Mouse (Mus musculus): Measurements from ENCODE around the gene Fam214a. TPM values are rescaled to one million over a fixed set of nuclear protein-coding genes. Genes with fewer than 3 reads are reported as not detected.

Fam214a gene
- polyA plus RNA-seq, 1 experiment from 2014 or later = 14.3 TPM

- Histone ChIP-seq H3K9me3 (ENCODE audit: control insufficient read depth, low read length) (no peaks in the 10 kb centered on the region), H3K4me3 (ENCODE audit: control insufficient read depth in 1 of 2, insufficient read depth in 1 of 2, low read depth in 1 of 2, low read length in 2 of 2) (peak overlapping the region; percentile 95 to 97), H3K4me2 (ENCODE audit: low read length) (peak overlapping the region; percentile 86), H3K27ac (replicated peaks in 1 of 2; ENCODE audit: control insufficient read depth in 1 of 2, insufficient read depth in 1 of 2, low read depth in 2 of 2, low read length in 2 of 2) (peak overlapping the region; percentile 65 to 97), H3K9ac (ENCODE audit: low read length) (peak overlapping the region; percentile 93; the same call in 1 of the 2 replicates), H3K36me3 (ENCODE audit: control insufficient read depth, insufficient read depth, low read length) (peaks cover 6% of the 10 kb centered on the region; the same call in 1 of the 2 replicates), H3K4me1 (ENCODE audit: control insufficient read depth in 2 of 2, insufficient read depth in 2 of 2, low read length in 2 of 2) (peaks cover 0 to 13% of the 10 kb centered on the region in 2 experiments; a peak in 2 of 4 replicates), H3K27me3 (ENCODE audit: control insufficient read depth, insufficient read depth, low read length) (no peaks in the 10 kb centered on the region)
- no peak for ATAC-seq (ENCODE audit: insufficient number of reproducible peaks, insufficient read depth, low FRiP score, low read depth)
- 12% methylated on average over 5 of the region's 5 CpGs for WGBS
Observed at GRCm38 (mm10) chr9:74952106-74952505, 578 bp upstream of the Fam214a start.

GRCm38 (mm10) chr9:74953265-74953958, 728 bp downstream of the Fam214a start:
- Histone ChIP-seq H3K36me3 (ENCODE audit: control insufficient read depth, insufficient read depth, low read length) (peaks cover 9% of the 10 kb centered on the region), H3K9me3 (ENCODE audit: control insufficient read depth, low read length) (no peaks in the 10 kb centered on the region), H3K4me1 (ENCODE audit: control insufficient read depth in 2 of 2, insufficient read depth in 2 of 2, low read length in 2 of 2) (peaks cover 0 to 13% of the 10 kb centered on the region in 2 experiments; a peak in 2 of 4 replicates), H3K27ac (replicated peaks in 1 of 2; ENCODE audit: control insufficient read depth in 1 of 2, insufficient read depth in 1 of 2, low read depth in 2 of 2, low read length in 2 of 2) (peak overlapping the region; percentile 90 to 97), H3K4me3 (ENCODE audit: control insufficient read depth in 1 of 2, insufficient read depth in 1 of 2, low read depth in 1 of 2, low read length in 2 of 2) (peak overlapping the region; percentile 95 to 97), H3K27me3 (ENCODE audit: control insufficient read depth, insufficient read depth, low read length) (no peaks in the 10 kb centered on the region), H3K4me2 (ENCODE audit: low read length) (peak overlapping the region; percentile 86), H3K9ac (ENCODE audit: low read length) (peak overlapping the region; percentile 93)
- WGBS = 5% methylated on average over 28 of the region's 31 CpGs
- peak; percentile 67 for ATAC-seq (ENCODE audit: insufficient number of reproducible peaks, insufficient read depth, low FRiP score, low read depth)

GRCm38 (mm10) chr9:74953959-74954279, 1.2 kb downstream of the Fam214a start:
- Histone ChIP-seq H3K4me2 (ENCODE audit: low read length) (peak overlapping the region; percentile 86), H3K4me1 (ENCODE audit: control insufficient read depth in 2 of 2, insufficient read depth in 2 of 2, low read length in 2 of 2) (peaks cover 0 to 13% of the 10 kb centered on the region in 2 experiments; a peak in 2 of 4 replicates), H3K4me3 (ENCODE audit: control insufficient read depth in 1 of 2, insufficient read depth in 1 of 2, low read depth in 1 of 2, low read length in 2 of 2) (peak overlapping the region; percentile 95 to 97; a peak in 3 of 4 replicates), H3K27ac (replicated peaks in 1 of 2; ENCODE audit: control insufficient read depth in 1 of 2, insufficient read depth in 1 of 2, low read depth in 2 of 2, low read length in 2 of 2) (peak overlapping the region; percentile 90 to 97; a peak in 2 of 4 replicates), H3K27me3 (ENCODE audit: control insufficient read depth, insufficient read depth, low read length) (no peaks in the 10 kb centered on the region), H3K36me3 (ENCODE audit: control insufficient read depth, insufficient read depth, low read length) (peaks cover 10% of the 10 kb centered on the region), H3K9me3 (ENCODE audit: control insufficient read depth, low read length) (no peaks in the 10 kb centered on the region), H3K9ac (ENCODE audit: low read length) (peak overlapping the region; percentile 93)
- no peak for ATAC-seq (ENCODE audit: insufficient number of reproducible peaks, insufficient read depth, low FRiP score, low read depth)
- 49% methylated on average over 2 of the region's 2 CpGs for WGBS

- peak overlapping the region; percentile 86 for H3K4me2 ChIP-seq (ENCODE audit: low read length)
- no peak for ATAC-seq (ENCODE audit: insufficient number of reproducible peaks, insufficient read depth, low FRiP score, low read depth)
- no peak overlapping the region for H3K27ac ChIP-seq (replicated peaks in 1 of 2; ENCODE audit: control insufficient read depth in 1 of 2, insufficient read depth in 1 of 2, low read depth in 2 of 2, low read length in 2 of 2)
- 0 out of 2 replicates have a peak overlapping the region, but pooled peaks have one; percentile 93 for H3K9ac ChIP-seq (ENCODE audit: low read length)
- no peaks in the 10 kb centered on the region for H3K9me3 ChIP-seq (ENCODE audit: control insufficient read depth, low read length)
- H3K36me3 ChIP-seq (ENCODE audit: control insufficient read depth, insufficient read depth, low read length) = peaks cover 15% of the 10 kb centered on the region
- no peak overlapping the region for H3K4me3 ChIP-seq (ENCODE audit: control insufficient read depth in 1 of 2, insufficient read depth in 1 of 2, low read depth in 1 of 2, low read length in 2 of 2)
- WGBS = 78% methylated on average over 2 of the region's 2 CpGs
- no peaks in the 10 kb centered on the region for H3K27me3 ChIP-seq (ENCODE audit: control insufficient read depth, insufficient read depth, low read length)
- H3K4me1 ChIP-seq (ENCODE audit: control insufficient read depth in 2 of 2, insufficient read depth in 2 of 2, low read length in 2 of 2) = peaks cover 0 to 13% of the 10 kb centered on the region in 2 experiments; a peak in 2 of 4 replicates
Observed at GRCm38 (mm10) chr9:74954387-74954786, 1.7 kb downstream of the Fam214a start.

GRCm38 (mm10) chr9:74960630-74961029, 7.9 kb downstream of the Fam214a start:
- Histone ChIP-seq H3K4me3 (ENCODE audit: control insufficient read depth in 1 of 2, insufficient read depth in 1 of 2, low read depth in 1 of 2, low read length in 2 of 2) (no peak overlapping the region), H3K9me3 (ENCODE audit: control insufficient read depth, low read length) (no peaks in the 10 kb centered on the region), H3K36me3 (ENCODE audit: control insufficient read depth, insufficient read depth, low read length) (peaks cover 19% of the 10 kb centered on the region), H3K4me2 (ENCODE audit: low read length) (peak overlapping the region; percentile 22), H3K9ac (ENCODE audit: low read length) (no peak overlapping the region), H3K4me1 (ENCODE audit: control insufficient read depth in 2 of 2, insufficient read depth in 2 of 2, low read length in 2 of 2) (peaks cover 7 to 10% of the 10 kb centered on the region in 2 experiments), H3K27me3 (ENCODE audit: control insufficient read depth, insufficient read depth, low read length) (no peaks in the 10 kb centered on the region), H3K27ac (replicated peaks in 1 of 2; ENCODE audit: control insufficient read depth in 1 of 2, insufficient read depth in 1 of 2, low read depth in 2 of 2, low read length in 2 of 2) (peak overlapping the region; percentile 33 to 46; a peak in 2 of 4 replicates)
- ATAC-seq (ENCODE audit: insufficient number of reproducible peaks, insufficient read depth, low FRiP score, low read depth) = no peak
- WGBS = 28% methylated on average over 6 of the region's 6 CpGs

GRCm38 (mm10) chr9:74961073-74961575, 8.4 kb downstream of the Fam214a start:
- H3K4me2 ChIP-seq (ENCODE audit: low read length) = peak overlapping the region; percentile 22
- ATAC-seq (ENCODE audit: insufficient number of reproducible peaks, insufficient read depth, low FRiP score, low read depth) = no peak
- 24% methylated on average over 14 of the region's 14 CpGs for WGBS
- no peaks in the 10 kb centered on the region for H3K9me3 ChIP-seq (ENCODE audit: control insufficient read depth, low read length)
- no peak overlapping the region for H3K4me3 ChIP-seq (ENCODE audit: control insufficient read depth in 1 of 2, insufficient read depth in 1 of 2, low read depth in 1 of 2, low read length in 2 of 2)
- peaks cover 7 to 13% of the 10 kb centered on the region in 2 experiments for H3K4me1 ChIP-seq (ENCODE audit: control insufficient read depth in 2 of 2, insufficient read depth in 2 of 2, low read length in 2 of 2)
- H3K36me3 ChIP-seq (ENCODE audit: control insufficient read depth, insufficient read depth, low read length) = peaks cover 18% of the 10 kb centered on the region
- H3K9ac ChIP-seq (ENCODE audit: low read length) = peak overlapping the region; percentile 49; the same call in 1 of the 2 replicates
- no peaks in the 10 kb centered on the region for H3K27me3 ChIP-seq (ENCODE audit: control insufficient read depth, insufficient read depth, low read length)
- no peak overlapping the region; a peak in 1 of 4 replicates for H3K27ac ChIP-seq (replicated peaks in 1 of 2; ENCODE audit: control insufficient read depth in 1 of 2, insufficient read depth in 1 of 2, low read depth in 2 of 2, low read length in 2 of 2)

- no peak overlapping the region for H3K4me2 ChIP-seq (ENCODE audit: low read length)
- H3K9ac ChIP-seq (ENCODE audit: low read length) = no peak overlapping the region
- no peak for ATAC-seq (ENCODE audit: insufficient number of reproducible peaks, insufficient read depth, low FRiP score, low read depth)
- H3K4me1 ChIP-seq (ENCODE audit: control insufficient read depth in 2 of 2, insufficient read depth in 2 of 2, low read length in 2 of 2) = peaks cover 7 to 13% of the 10 kb centered on the region in 2 experiments
- 77% methylated on average over 2 of the region's 2 CpGs for WGBS
- peaks cover 12% of the 10 kb centered on the region; the same call in 1 of the 2 replicates for H3K36me3 ChIP-seq (ENCODE audit: control insufficient read depth, insufficient read depth, low read length)
- no peak overlapping the region for H3K27ac ChIP-seq (replicated peaks in 1 of 2; ENCODE audit: control insufficient read depth in 1 of 2, insufficient read depth in 1 of 2, low read depth in 2 of 2, low read length in 2 of 2)
- no peaks in the 10 kb centered on the region for H3K27me3 ChIP-seq (ENCODE audit: control insufficient read depth, insufficient read depth, low read length)
- H3K9me3 ChIP-seq (ENCODE audit: control insufficient read depth, low read length) = no peaks in the 10 kb centered on the region
- no peak overlapping the region for H3K4me3 ChIP-seq (ENCODE audit: control insufficient read depth in 1 of 2, insufficient read depth in 1 of 2, low read depth in 1 of 2, low read length in 2 of 2)
Observed at GRCm38 (mm10) chr9:74963953-74964352, 11.3 kb downstream of the Fam214a start.

Data from heart, embryonic 14.5 days (tissue).